Mouse (Mus musculus): ENCODE results near the gene R3hdm2. TPM values are rescaled to one million over a fixed set of nuclear protein-coding genes. Genes with fewer than 3 reads are reported as not detected.

Gene R3hdm2
- total RNA-seq, 2 experiments from 2014 or later, result 87.7 to 101 TPM

- no peak for DNase-seq (ENCODE audit: low spot score in 2 of 2)
Observed at GRCm38 (mm10) chr10:127352766-127353165, 27.4 kb upstream of the R3hdm2 start.

- DNase-seq (ENCODE audit: low spot score in 2 of 2), result no peak
Observed at GRCm38 (mm10) chr10:127353909-127354895, 25.9 kb upstream of the R3hdm2 start, which contains the start of gene Inhbe. TSS of gene Inhbe (minus strand) at chr10:127354411.

GRCm38 (mm10) chr10:127355336-127355735 lies 24.8 kb upstream of the R3hdm2 start:
- no peak for DNase-seq (ENCODE audit: low spot score in 2 of 2)

GRCm38 (mm10) chr10:127360714-127361113 lies 19.4 kb upstream of the R3hdm2 start:
- no peak for DNase-seq (ENCODE audit: low spot score in 2 of 2)

- no peak for DNase-seq (ENCODE audit: low spot score in 2 of 2)
Observed at GRCm38 (mm10) chr10:127367116-127367515, 13.0 kb upstream of the R3hdm2 start.

GRCm38 (mm10) chr10:127368273-127368672 lies 11.9 kb upstream of the R3hdm2 start:
- no peak for DNase-seq (ENCODE audit: low spot score in 2 of 2)

GRCm38 (mm10) chr10:127369834-127370820 lies 10.0 kb upstream of the R3hdm2 start, which contains the start of gene Inhbc:
TSS of gene Inhbc (minus strand) at chr10:127370431.
- DNase-seq (ENCODE audit: low spot score in 2 of 2), result no peak

GRCm38 (mm10) chr10:127371023-127371422 lies 9.1 kb upstream of the R3hdm2 start:
- DNase-seq (ENCODE audit: low spot score in 2 of 2), result no peak

- DNase-seq (ENCODE audit: low spot score in 2 of 2), result no peak
Observed at GRCm38 (mm10) chr10:127377700-127378099, 2.4 kb upstream of the R3hdm2 start.

GRCm38 (mm10) chr10:127379654-127380053 lies 473 bp upstream of the R3hdm2 start:
- DNase-seq (ENCODE audit: low spot score in 2 of 2), result no peak

- peak; percentile 57 to 74 for DNase-seq (ENCODE audit: low spot score in 2 of 2)
Observed at GRCm38 (mm10) chr10:127380767-127381742, 928 bp downstream of the R3hdm2 start.

- DNase-seq (ENCODE audit: low spot score in 2 of 2), result no peak
Observed at GRCm38 (mm10) chr10:127381743-127382134, 1.6 kb downstream of the R3hdm2 start.

- no peak for DNase-seq (ENCODE audit: low spot score in 2 of 2)
Observed at GRCm38 (mm10) chr10:127391774-127392173, 11.6 kb downstream of the R3hdm2 start.

GRCm38 (mm10) chr10:127404701-127405100 lies 24.6 kb downstream of the R3hdm2 start:
- no peak for DNase-seq (ENCODE audit: low spot score in 2 of 2)

GRCm38 (mm10) chr10:127407391-127407790 lies 27.3 kb downstream of the R3hdm2 start:
- DNase-seq (ENCODE audit: low spot score in 2 of 2), result no peak

GRCm38 (mm10) chr10:127412101-127412500 lies 32.0 kb downstream of the R3hdm2 start:
- no peak for DNase-seq (ENCODE audit: low spot score in 2 of 2)

GRCm38 (mm10) chr10:127412776-127413175 lies 32.6 kb downstream of the R3hdm2 start:
- no peak for DNase-seq (ENCODE audit: low spot score in 2 of 2)

GRCm38 (mm10) chr10:127413585-127413984 lies 33.5 kb downstream of the R3hdm2 start:
- DNase-seq (ENCODE audit: low spot score in 2 of 2), result no peak

GRCm38 (mm10) chr10:127414141-127414540 lies 34.0 kb downstream of the R3hdm2 start:
- no peak for DNase-seq (ENCODE audit: low spot score in 2 of 2)

GRCm38 (mm10) chr10:127420131-127420530 lies 40.0 kb downstream of the R3hdm2 start:
- DNase-seq (ENCODE audit: low spot score in 2 of 2), result no peak
